Mouse (Mus musculus) midbrain, postnatal 0 days (tissue): ENCODE data around the gene Mrc1. TPM values are rescaled to one million over a fixed set of nuclear protein-coding genes. Genes with fewer than 3 reads are reported as not detected.
"Not testable (repeated sequence)": the region's sequence is repeated elsewhere in the genome, so short reads cannot be mapped to it uniquely, and the experiment has no call there.

Experiments
- ATAC-seq: fragments of 200-750 bp; cut with Nextera tagmentation; 2 replicates; pipeline ENCODE4 v1.8.0; 2017; ENCODE audit warnings: moderate number of reproducible peaks, mild to moderate bottlenecking, moderate TSS enrichment, moderate library complexity; ENCODE audit not compliant: low FRiP score
- DNase-seq: peaks from one replicate; pipeline ENCODE4 v3.0.0-alpha.2; 2015; ENCODE audit warnings: low spot score
- H3K27ac ChIP-seq: fragments of 300-500 bp; sonication (generic); 2 replicates; pipeline ENCODE4 v1.5.1; 2014; ENCODE audit warnings: low read depth, mild to moderate bottlenecking, low read length, mixed read lengths
- H3K27me3 ChIP-seq: fragments of 300-500 bp; sonication (generic); 2 replicates; pipeline ENCODE4 v1.6.1; 2014; ENCODE audit warnings: low read length, control low read depth, mixed read lengths; ENCODE audit not compliant: insufficient read depth
- H3K36me3 ChIP-seq: fragments of 300-500 bp; sonication (generic); 2 replicates; pipeline ENCODE4 v1.6.1; 2014; ENCODE audit warnings: low read length, control low read depth, mixed read lengths; ENCODE audit not compliant: insufficient read depth
- H3K4me1 ChIP-seq: fragments of 300-500 bp; sonication (generic); 2 replicates; pipeline ENCODE4 v1.6.1; 2014; ENCODE audit warnings: mild to moderate bottlenecking, control low read depth, antibody characterized with exemption, low read length, mixed read lengths; ENCODE audit not compliant: insufficient read depth
- H3K4me2 ChIP-seq: fragments of 300-500 bp; sonication (generic); 2 replicates; pipeline ENCODE4 v1.6.1; 2014; ENCODE audit warnings: low read depth, mild to moderate bottlenecking, low read length, mixed read lengths; ENCODE audit not compliant: poor library complexity, severe bottlenecking
- H3K4me3 ChIP-seq: fragments of 300-500 bp; sonication (generic); 2 replicates; pipeline ENCODE4 v1.5.1; 2014; ENCODE audit warnings: low read depth, mild to moderate bottlenecking, low read length, moderate library complexity
- H3K9ac ChIP-seq: fragments of 300-500 bp; sonication (generic); replicated peaks from 2 replicates; pipeline ENCODE4 v1.6.1; 2014; ENCODE audit warnings: mild to moderate bottlenecking, low read length, moderate library complexity, mixed read lengths; ENCODE audit not compliant: poor library complexity, severe bottlenecking
- H3K9me3 ChIP-seq: fragments of 300-500 bp; sonication (generic); 2 replicates; pipeline ENCODE4 v1.6.1; 2016; ENCODE audit warnings: low read length, control low read depth
- CTCF ChIP-seq: IDR thresholded peaks from 2 replicates; pipeline ENCODE4 v1.5.1; 2016; ENCODE audit warnings: antibody characterized with exemption, mild to moderate bottlenecking
- WGBS: fragments of 180-500 bp; shearing (Covaris S2); extraction: QIAGEN DNeasy Blood & Tissue Kit; methylation state at CpG from one replicate; pipeline ENCODE4 v1.1.7; 2014; 5-methylcytosine and 5-hydroxymethylcytosine counted together
- polyA plus RNA-seq: library from polyadenylated mRNA; unstranded; fragments of >200 nt; fragmentation: Nextera tagmentation; extraction: Ambion mirVana; gene quantifications from 2 replicates; pipeline ENCODE4 v1.2.1, GENCODE M21; 2015
- total RNA-seq: library from RNA; depleted of rRNA; stranded (reverse); fragments of >200 nt; gene quantifications from 2 replicates; pipeline ENCODE4 v1.2.3, GENCODE M21; 2014; rRNA removed

Mrc1 gene
- total RNA-seq (11.0 and 13.1 TPM in 2 replicates), polyA plus RNA-seq (3.7 and 4.1 TPM in 2 replicates)

DNA sequence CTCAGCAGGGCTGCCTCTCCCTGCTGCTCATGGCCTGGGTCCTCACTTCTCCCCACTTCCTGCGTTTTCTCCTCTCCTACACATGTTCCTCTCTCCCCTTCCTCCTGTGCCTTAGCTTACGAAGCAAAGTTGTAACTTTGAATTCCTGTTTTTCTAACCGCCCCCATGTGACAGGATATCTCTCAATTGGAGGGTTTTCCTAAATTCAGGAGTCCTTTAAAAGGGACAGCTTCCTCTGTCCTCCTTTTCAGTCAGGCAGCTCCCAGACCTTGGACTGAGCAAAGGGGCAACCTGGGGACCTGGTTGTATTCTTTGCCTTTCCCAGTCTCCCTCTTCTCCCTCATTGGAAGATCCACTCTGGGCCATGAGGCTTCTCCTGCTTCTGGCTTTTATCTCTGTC is at the start of gene Mrc1:
TSS of gene Mrc1 (plus strand) at position 244 of the 400 bp plus-strand sequence.
- Histone ChIP-seq H3K36me3 (no peaks in the 10 kb centered on the region), H3K27ac (no peak within 1 kb of the TSS), H3K27me3 (no peaks in the 10 kb centered on the region), H3K9ac (no peak within 1 kb of the TSS), H3K4me2 (no peak within 1 kb of the TSS), H3K9me3 (no peaks in the 10 kb centered on the region), H3K4me3 (no peak within 1 kb of the TSS), H3K4me1 (no peaks in the 10 kb centered on the region)
- DNase-seq = no peak
- WGBS = 72% methylated on average over 3 of the region's 3 CpGs
- ATAC-seq = no peak
- TF ChIP-seq CTCF = no peak

DNA sequence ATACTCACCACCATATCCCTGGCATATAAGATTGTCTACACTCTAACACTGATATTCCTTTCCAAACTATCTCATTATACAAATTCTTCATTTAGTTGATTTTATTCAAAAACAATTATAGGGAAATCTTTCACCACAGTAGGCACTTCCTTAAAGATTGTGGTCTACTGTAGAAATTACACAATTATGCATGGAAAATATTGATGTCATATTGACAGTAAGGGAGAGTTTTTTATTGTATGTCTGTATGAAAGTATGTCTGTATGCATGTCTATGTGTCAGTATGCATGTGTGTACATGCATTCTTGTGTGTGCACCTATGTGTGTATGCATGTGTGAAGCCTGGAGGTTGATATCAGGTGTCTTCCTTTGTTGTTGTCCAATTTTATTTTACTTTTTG is 44.8 kb upstream of the Mrc1 start:
- Histone ChIP-seq H3K4me3 (no peak overlapping the region), H3K9me3 (peaks cover 2% of the 10 kb centered on the region; the same call in 1 of the 2 replicates), H3K27ac (no peak overlapping the region), H3K27me3 (no peaks in the 10 kb centered on the region), H3K4me2 (no peak overlapping the region), H3K4me1 (no peaks in the 10 kb centered on the region), H3K9ac (no peak overlapping the region), H3K36me3 (no peaks in the 10 kb centered on the region)
- DNase-seq (no peak), ATAC-seq (no peak)
- no peak for TF ChIP-seq CTCF

DNA sequence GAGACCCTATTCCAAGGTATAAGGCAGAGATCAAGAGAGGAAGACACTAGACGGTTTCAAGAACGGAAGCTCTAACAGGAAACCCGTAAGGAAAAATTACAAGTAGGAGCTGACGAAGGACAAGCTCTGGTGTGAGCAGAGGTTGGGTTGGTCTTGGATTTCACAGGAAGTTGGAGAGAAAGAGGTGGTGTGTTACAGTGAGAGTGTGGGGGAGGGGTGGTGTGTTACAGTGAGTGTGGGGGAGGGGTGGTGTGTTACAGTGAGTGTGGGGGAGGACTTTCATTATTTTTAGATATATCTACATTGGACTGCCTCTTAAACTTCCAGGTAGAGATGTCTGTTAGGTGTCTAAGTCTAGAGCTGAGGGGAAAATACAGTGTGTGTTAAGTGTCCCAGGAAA is 38.5 kb upstream of the Mrc1 start:
- no peak for TF ChIP-seq CTCF
- Histone ChIP-seq H3K9ac (no peak overlapping the region), H3K36me3 (no peaks in the 10 kb centered on the region), H3K27ac (no peak overlapping the region), H3K4me1 (no peaks in the 10 kb centered on the region), H3K27me3 (no peaks in the 10 kb centered on the region), H3K9me3 (no peaks in the 10 kb centered on the region), H3K4me3 (no peak overlapping the region), H3K4me2 (no peak overlapping the region)
- 93% methylated on average over 4 of the region's 4 CpGs for WGBS
- ATAC-seq = no peak
- no peak for DNase-seq

- Histone ChIP-seq H3K36me3 (no peaks in the 10 kb centered on the region), H3K27ac (no peak overlapping the region), H3K27me3 (no peaks in the 10 kb centered on the region), H3K4me3 (no peak overlapping the region), H3K9me3 (no peaks in the 10 kb centered on the region), H3K4me2 (no peak overlapping the region), H3K9ac (no peak overlapping the region), H3K4me1 (no peaks in the 10 kb centered on the region)
- DNase-seq (no peak), ATAC-seq (no peak)
- WGBS = 83% methylated on average over 4 of the region's 4 CpGs
- TF ChIP-seq CTCF = no peak
Measured at GRCm38 (mm10) chr2:14191601-14192000, 37.6 kb upstream of the Mrc1 start.

- WGBS = 87% methylated on average over 6 of the region's 6 CpGs
- no peak for DNase-seq
- no peak for TF ChIP-seq CTCF
Measured at GRCm38 (mm10) chr2:14192046-14192445, 37.1 kb upstream of the Mrc1 start.

DNA sequence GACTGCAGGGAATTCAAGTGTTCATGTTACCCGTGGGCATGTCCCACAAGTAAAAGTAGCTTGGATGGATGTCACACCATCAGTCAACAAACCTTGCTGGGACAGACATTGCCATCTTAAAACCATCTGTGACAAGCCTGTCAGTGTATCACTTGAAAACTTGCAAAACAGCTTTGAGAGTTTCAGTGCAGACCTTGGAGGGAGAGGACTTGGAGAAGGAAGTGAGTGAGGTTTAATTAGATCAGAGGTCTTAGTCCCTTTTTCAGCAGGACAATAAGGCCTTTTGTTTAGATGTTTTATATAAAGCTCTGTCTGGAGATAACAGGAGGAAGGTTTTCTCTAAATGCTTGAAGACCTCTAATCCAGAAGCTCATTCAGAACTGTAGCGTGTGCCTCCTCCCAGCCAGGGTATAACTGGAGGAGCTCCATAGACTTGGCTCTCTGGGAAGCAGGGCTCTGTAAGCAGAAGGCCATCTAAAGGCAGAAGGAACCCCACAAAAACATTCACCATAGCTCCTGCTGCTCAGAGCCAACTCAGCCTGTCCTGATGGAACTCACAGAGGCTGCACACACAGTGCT is 30.8 kb upstream of the Mrc1 start:
- not testable (repeated sequence) for H3K27ac ChIP-seq, H3K27me3 ChIP-seq, DNase-seq, H3K4me3 ChIP-seq, H3K36me3 ChIP-seq, ATAC-seq, H3K4me1 ChIP-seq, H3K4me2 ChIP-seq, H3K9me3 ChIP-seq, H3K9ac ChIP-seq
- WGBS = no CpG with 5 or more reads among the region's 2 CpGs

More at GRCm38 (mm10) chr2:14192046-14192445, 37.1 kb upstream of the Mrc1 start:
- no peak overlapping the region for H3K27ac ChIP-seq
- H3K36me3 ChIP-seq = no peaks in the 10 kb centered on the region
- H3K9me3 ChIP-seq = no peaks in the 10 kb centered on the region
- H3K9ac ChIP-seq = no peak overlapping the region
- H3K27me3 ChIP-seq = no peaks in the 10 kb centered on the region
- no peaks in the 10 kb centered on the region for H3K4me1 ChIP-seq
- no peak overlapping the region for H3K4me3 ChIP-seq
- H3K4me2 ChIP-seq = no peak overlapping the region
- ATAC-seq = no peak
